Mouse (Mus musculus) forebrain, embryonic 10.5 days (tissue): Measurements from ENCODE around the gene Nlgn1. TPM values are rescaled to one million over a fixed set of nuclear protein-coding genes. Genes with fewer than 3 reads are reported as not detected.

Source experiments
- DNase-seq: peaks from one replicate; pipeline ENCODE4 v3.0.0-alpha.2; 2017; ENCODE audit warnings: low spot score; ENCODE audit errors: extremely low spot score
- H3K27ac ChIP-seq: fragments of 300-500 bp; sonication (generic); 2 replicates; pipeline ENCODE4 v1.5.1; 2016; ENCODE audit warnings: mild to moderate bottlenecking
- H3K27me3 ChIP-seq: fragments of 300-500 bp; sonication (generic); 2 replicates; pipeline ENCODE4 v1.6.1; 2016; ENCODE audit warnings: mild to moderate bottlenecking; ENCODE audit not compliant: poor library complexity, severe bottlenecking
- H3K36me3 ChIP-seq: fragments of 300-500 bp; sonication (generic); replicated peaks from 2 replicates; pipeline ENCODE4 v1.6.1; 2016; ENCODE audit warnings: mild to moderate bottlenecking, moderate library complexity
- H3K4me1 ChIP-seq: fragments of 300-500 bp; sonication (generic); 2 replicates; pipeline ENCODE4 v1.6.1; 2016
- H3K4me3 ChIP-seq: fragments of 300-500 bp; sonication (generic); 2 replicates; pipeline ENCODE4 v1.5.1; 2016; ENCODE audit warnings: mild to moderate bottlenecking, moderate library complexity
- H3K9me3 ChIP-seq: fragments of 300-500 bp; sonication (generic); 2 replicates; pipeline ENCODE4 v1.6.1; 2016; ENCODE audit warnings: mild to moderate bottlenecking, moderate library complexity
- WGBS: fragments of 180-500 bp; shearing (Covaris S2); methylation state at CpG from one replicate; pipeline ENCODE4 v1.1.7; 2016; 5-methylcytosine and 5-hydroxymethylcytosine counted together
- polyA plus RNA-seq: library from polyadenylated mRNA; unstranded; fragments of >200 nt; fragmentation: Nextera tagmentation; extraction: Ambion mirVana; gene quantifications from 2 replicates; pipeline ENCODE4 v1.2.1, GENCODE M21; 2016

Gene Nlgn1
- polyA plus RNA-seq = 2.3 TPM in 2 replicates

DNA sequence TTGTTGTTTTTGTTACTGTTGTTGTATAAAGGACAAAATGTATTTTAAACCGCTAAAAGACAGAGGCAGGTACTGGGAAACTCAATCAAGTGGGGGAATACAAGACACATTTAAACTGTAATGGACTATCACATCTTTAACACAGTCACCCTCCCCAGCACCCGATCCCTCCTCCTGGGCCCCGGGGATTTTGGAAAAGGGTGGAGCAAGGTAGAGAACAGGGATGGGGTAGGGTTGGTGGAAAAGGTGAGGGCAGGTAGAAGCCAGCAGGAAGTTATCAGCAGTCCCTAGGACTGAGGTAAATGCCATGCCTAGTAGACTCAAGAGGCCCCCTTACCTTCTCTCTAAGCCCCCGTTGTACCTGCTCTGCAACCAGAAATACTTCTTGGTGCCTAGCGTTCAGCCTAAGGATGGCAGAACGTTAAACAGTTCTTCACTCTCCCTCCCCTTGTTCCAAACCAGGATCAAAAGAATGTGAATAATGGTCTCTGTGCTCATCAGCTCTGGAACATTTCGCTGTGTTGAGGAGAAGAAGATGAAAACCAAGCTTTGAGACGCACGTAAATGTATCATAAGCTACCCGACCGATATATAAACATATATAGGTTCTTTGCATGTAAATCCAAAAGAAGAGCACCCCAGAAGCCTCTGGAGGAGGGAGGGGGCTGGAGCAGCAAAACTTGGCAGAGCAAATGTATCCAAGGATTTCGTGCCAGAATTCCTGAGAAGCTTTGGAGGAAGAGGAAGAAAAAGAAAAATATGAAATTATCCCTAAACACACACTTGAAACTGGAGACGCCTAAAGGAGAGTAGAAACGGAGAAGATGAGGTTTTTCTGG is at the start of gene Nlgn1:
Gene Nlgn1, minus strand, starts transcription at position 61 of the 839 bp plus-strand sequence.
- peak within 1 kb of the TSS; percentile 71 for H3K4me3 ChIP-seq
- H3K27me3 ChIP-seq = peaks cover 63% of the 10 kb centered on the region
- no peaks in the 10 kb centered on the region for H3K36me3 ChIP-seq
- peaks cover 27% of the 10 kb centered on the region for H3K4me1 ChIP-seq
- peak; percentile 16 for DNase-seq
- 1% methylated on average over 14 of the region's 14 CpGs for WGBS
- no peaks in the 10 kb centered on the region for H3K9me3 ChIP-seq
- H3K27ac ChIP-seq = peak within 1 kb of the TSS; percentile 85

DNA sequence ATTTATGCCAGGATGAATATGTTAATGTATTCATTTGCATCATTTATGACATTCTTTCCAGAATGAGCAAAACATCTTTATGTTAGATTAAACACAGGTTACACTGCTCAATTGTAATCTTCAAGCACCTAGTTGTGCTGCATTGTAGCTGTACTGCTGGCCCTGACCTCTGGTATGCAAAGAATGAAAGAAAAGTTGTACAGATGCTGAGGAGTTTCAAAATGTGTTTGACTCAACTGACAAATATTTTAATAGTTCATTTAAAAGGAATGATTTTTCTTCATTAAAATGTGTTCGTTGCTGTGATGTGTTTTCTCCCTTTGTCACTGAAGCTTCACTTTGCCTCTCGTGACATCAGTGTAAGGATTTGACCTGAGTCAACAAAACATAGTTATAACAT is 46.0 kb upstream of the Nlgn1 start:
- H3K36me3 ChIP-seq = no peaks in the 10 kb centered on the region
- no peaks in the 10 kb centered on the region for H3K9me3 ChIP-seq
- H3K27ac ChIP-seq = no peak overlapping the region
- no peaks in the 10 kb centered on the region for H3K4me1 ChIP-seq
- DNase-seq = no peak
- H3K4me3 ChIP-seq = no peak overlapping the region
- WGBS = 91% methylated on average over 2 of the region's 2 CpGs
- no peaks in the 10 kb centered on the region for H3K27me3 ChIP-seq

DNA sequence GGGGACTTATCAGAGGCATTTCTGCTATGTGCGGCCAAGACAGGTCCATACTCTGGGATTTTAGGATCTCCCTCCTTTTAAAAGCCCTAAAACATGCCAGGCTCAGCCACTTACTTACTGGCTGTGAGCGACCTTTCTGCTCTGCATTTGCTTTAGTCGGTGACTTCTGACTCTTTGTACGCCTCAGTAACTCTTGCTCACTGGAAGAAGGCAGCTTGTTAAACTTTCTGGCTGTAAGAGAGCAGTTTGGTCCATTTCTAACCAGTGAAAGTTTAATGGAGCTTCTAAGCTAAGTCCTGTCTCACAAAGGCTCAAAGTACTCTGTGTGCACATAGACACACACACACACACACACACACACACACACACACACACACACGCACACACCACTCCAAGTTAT is 22.8 kb upstream of the Nlgn1 start:
- WGBS = 85% methylated on average over 5 of the region's 5 CpGs
- no peaks in the 10 kb centered on the region for H3K4me1 ChIP-seq
- H3K27me3 ChIP-seq = no peaks in the 10 kb centered on the region
- H3K27ac ChIP-seq = no peak overlapping the region
- no peaks in the 10 kb centered on the region for H3K9me3 ChIP-seq
- no peak for DNase-seq
- no peaks in the 10 kb centered on the region for H3K36me3 ChIP-seq
- H3K4me3 ChIP-seq = no peak overlapping the region

DNA sequence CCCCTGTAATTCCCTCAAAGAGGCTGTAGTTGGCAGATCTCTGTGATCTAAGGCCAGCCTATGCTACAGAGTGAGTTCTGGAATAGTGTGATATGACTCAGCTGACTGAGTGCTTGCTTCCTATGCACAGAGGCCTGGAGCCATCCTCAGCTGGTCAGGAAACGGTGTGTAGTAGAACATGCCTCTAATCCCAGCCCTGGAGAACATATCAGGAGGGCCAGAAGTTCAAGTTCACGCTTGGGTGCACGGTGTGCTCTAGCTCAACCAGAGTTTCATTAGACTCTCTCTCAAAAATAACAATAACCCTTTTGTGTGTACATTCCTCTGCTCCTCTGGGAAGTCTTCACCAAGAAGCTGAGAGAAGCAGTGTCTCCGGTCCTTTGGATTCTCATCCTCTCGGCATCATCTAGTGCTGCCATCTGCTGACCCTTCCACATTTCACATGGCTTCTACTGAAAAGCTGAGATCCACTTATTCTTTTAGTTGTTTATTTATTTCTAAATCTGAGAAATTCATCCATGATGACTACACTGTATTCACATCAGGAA is 22.3 kb upstream of the Nlgn1 start:
- 85% methylated on average over 5 of the region's 5 CpGs for WGBS

GRCm38 (mm10) chr3:26337495-26337894 is 5.2 kb upstream of the Nlgn1 start:
- H3K36me3 ChIP-seq = no peaks in the 10 kb centered on the region
- no peak overlapping the region for H3K4me3 ChIP-seq
- 83% methylated on average over 2 of the region's 2 CpGs for WGBS
- no peaks in the 10 kb centered on the region for H3K9me3 ChIP-seq
- H3K27ac ChIP-seq = no peak overlapping the region
- H3K4me1 ChIP-seq = peaks cover 12% of the 10 kb centered on the region
- peaks cover 34% of the 10 kb centered on the region for H3K27me3 ChIP-seq
- DNase-seq = no peak

More for the DNA sequence above, 22.3 kb upstream of the Nlgn1 start:
- Histone ChIP-seq H3K36me3 (no peaks in the 10 kb centered on the region), H3K27me3 (no peaks in the 10 kb centered on the region), H3K4me1 (no peaks in the 10 kb centered on the region), H3K27ac (no peak overlapping the region), H3K4me3 (no peak overlapping the region), H3K9me3 (no peaks in the 10 kb centered on the region)
- DNase-seq = no peak

DNA sequence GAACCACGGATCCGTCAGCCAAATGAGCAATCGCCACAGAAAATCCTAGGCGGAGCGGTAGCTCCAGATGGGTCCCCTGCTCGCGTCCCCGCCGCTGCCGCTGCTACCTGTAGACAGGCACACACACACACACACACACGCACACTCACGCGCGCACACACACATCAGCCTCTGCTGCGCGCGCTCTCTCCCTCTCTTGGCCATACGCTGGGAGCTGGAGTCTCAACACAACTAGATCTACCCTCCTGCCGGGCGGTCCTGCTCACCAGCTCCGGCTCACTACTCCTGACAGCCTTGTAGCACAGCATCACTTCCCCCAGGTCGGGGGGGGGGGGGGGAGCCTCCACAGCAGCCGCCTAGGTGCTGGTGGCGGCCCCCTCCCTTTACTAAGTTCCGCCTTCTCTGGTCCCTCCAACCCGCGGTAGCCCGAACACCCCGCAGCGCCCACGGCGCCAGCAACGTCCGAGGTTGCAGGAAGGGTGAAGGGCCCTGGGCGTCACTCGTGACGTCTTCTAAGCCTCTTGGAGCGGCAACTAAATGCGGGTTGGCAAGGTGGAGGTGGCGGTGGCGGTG is 1.1 kb upstream of the Nlgn1 start:
- peaks cover 27% of the 10 kb centered on the region for H3K4me1 ChIP-seq
- peaks cover 63% of the 10 kb centered on the region for H3K27me3 ChIP-seq
- WGBS = under 1% methylated on average over 41 of the region's 41 CpGs
- H3K4me3 ChIP-seq = peak overlapping the region; percentile 71
- DNase-seq = peak; percentile 59
- H3K27ac ChIP-seq = peak overlapping the region; percentile 67
- H3K36me3 ChIP-seq = no peaks in the 10 kb centered on the region
- no peaks in the 10 kb centered on the region for H3K9me3 ChIP-seq

- Histone ChIP-seq H3K9me3 (no peaks in the 10 kb centered on the region), H3K27ac (peak overlapping the region; percentile 85), H3K27me3 (peaks cover 63% of the 10 kb centered on the region), H3K4me3 (peak overlapping the region; percentile 71), H3K36me3 (no peaks in the 10 kb centered on the region), H3K4me1 (peaks cover 27% of the 10 kb centered on the region)
- peak; percentile 58 for DNase-seq
- WGBS = under 1% methylated on average over 60 of the region's 60 CpGs
Observed at GRCm38 (mm10) chr3:26331177-26332061, 841 bp downstream of the Nlgn1 start.

DNA sequence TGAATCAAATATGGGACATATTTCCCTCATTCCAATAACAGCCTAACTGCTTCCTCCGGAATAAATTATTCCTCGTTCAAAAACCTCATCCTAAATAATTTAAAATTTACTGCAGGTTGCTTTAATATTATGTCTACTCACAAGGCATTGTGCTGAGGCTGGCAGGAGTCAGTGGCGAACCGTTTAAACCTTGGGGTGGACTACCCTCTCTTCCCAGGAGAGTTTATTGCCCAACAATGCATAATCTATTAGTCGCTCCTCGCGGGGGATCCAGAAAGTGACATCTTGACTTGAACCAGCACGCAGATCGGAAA is 1.4 kb downstream of the Nlgn1 start:
- 4% methylated on average over 9 of the region's 9 CpGs for WGBS
- DNase-seq = no peak
- H3K4me1 ChIP-seq = peaks cover 27% of the 10 kb centered on the region
- H3K27me3 ChIP-seq = peaks cover 63% of the 10 kb centered on the region
- H3K27ac ChIP-seq = peak overlapping the region; percentile 85
- H3K36me3 ChIP-seq = no peaks in the 10 kb centered on the region
- peak overlapping the region; percentile 71 for H3K4me3 ChIP-seq
- H3K9me3 ChIP-seq = no peaks in the 10 kb centered on the region

- no peak overlapping the region for H3K27ac ChIP-seq
- 73% methylated on average over 4 of the region's 4 CpGs for WGBS
- H3K27me3 ChIP-seq = peaks cover 55% of the 10 kb centered on the region
- no peak for DNase-seq
- H3K36me3 ChIP-seq = no peaks in the 10 kb centered on the region
- no peaks in the 10 kb centered on the region for H3K9me3 ChIP-seq
- H3K4me3 ChIP-seq = no peak overlapping the region
- H3K4me1 ChIP-seq = peaks cover 27% of the 10 kb centered on the region
Observed at GRCm38 (mm10) chr3:26330019-26330418, 2.2 kb downstream of the Nlgn1 start.

- Histone ChIP-seq H3K4me1 (no peaks in the 10 kb centered on the region), H3K27ac (no peak overlapping the region), H3K9me3 (no peaks in the 10 kb centered on the region), H3K36me3 (no peaks in the 10 kb centered on the region), H3K27me3 (peaks cover under 1% of the 10 kb centered on the region; the same call in 1 of the 2 replicates), H3K4me3 (no peak overlapping the region)
- DNase-seq = no peak
- WGBS = 77% methylated on average over 1 of the region's 1 CpGs
Observed at GRCm38 (mm10) chr3:26324510-26324909, 7.8 kb downstream of the Nlgn1 start.

DNA sequence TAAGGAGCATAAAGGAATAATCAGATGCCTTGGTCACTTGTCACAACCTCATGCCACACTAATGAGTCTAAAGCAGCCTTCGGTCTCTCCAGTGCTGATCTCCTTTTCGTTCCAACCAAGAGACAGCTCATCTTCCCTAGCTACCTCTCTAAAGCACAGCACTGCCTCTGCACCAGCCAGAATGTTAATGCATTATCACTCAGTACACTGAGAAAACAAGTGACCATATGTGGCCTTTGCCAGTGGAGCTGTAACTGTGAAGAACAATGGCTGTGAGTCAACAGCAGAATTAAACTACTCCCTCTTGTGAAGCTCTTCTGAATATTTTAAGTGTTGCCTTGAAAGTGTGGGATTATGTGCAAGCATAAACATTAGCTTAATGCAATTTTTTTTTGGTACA is 14.9 kb downstream of the Nlgn1 start:
- no peak overlapping the region for H3K4me3 ChIP-seq

DNA sequence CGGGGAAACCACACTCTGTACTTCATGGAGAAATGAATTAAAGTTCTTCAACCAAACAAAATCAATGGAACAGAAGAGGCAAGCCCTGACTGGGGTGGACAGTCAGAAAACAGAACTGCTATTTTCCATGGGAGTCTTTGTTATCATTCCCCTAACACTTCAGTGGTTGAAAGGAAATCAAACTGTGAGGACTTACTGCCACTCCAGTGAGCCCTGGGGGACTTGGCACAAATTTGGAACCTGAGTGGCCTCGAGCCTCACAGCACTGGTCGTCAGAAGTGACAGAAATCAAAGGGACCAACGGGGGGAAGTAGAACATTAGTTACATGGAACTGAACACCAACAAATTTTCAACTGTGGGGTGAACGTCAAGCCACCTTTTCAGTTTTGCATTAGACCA is 34.4 kb downstream of the Nlgn1 start:
- DNase-seq = no peak
- H3K36me3 ChIP-seq = no peaks in the 10 kb centered on the region
- H3K27ac ChIP-seq = no peak overlapping the region
- H3K4me3 ChIP-seq = no peak overlapping the region
- H3K4me1 ChIP-seq = peaks cover 5% of the 10 kb centered on the region
- WGBS = 57% methylated on average over 5 of the region's 5 CpGs
- H3K9me3 ChIP-seq = no peaks in the 10 kb centered on the region
- no peaks in the 10 kb centered on the region for H3K27me3 ChIP-seq

More for the DNA sequence above, 14.9 kb downstream of the Nlgn1 start:
- H3K36me3 ChIP-seq = no peaks in the 10 kb centered on the region
- no peaks in the 10 kb centered on the region for H3K9me3 ChIP-seq
- H3K27me3 ChIP-seq = no peaks in the 10 kb centered on the region
- H3K27ac ChIP-seq = no peak overlapping the region
- DNase-seq = no peak
- 82% methylated on average over 2 of the region's 2 CpGs for WGBS
- no peaks in the 10 kb centered on the region for H3K4me1 ChIP-seq
